Mouse (Mus musculus): ENCODE results near the gene Ino80.

Ino80 gene

GRCm38 (mm10) chr2:119454558-119454957 lies 22.9 kb downstream of the Ino80 start:
- no peak for DNase-seq (ENCODE audit: low spot score)

GRCm38 (mm10) chr2:119436988-119437387 lies 40.5 kb downstream of the Ino80 start:
- DNase-seq (ENCODE audit: low spot score), result no peak

- DNase-seq (ENCODE audit: low spot score), result no peak
Observed at GRCm38 (mm10) chr2:119436467-119436866, 41.0 kb downstream of the Ino80 start.

- DNase-seq (ENCODE audit: low spot score), result no peak
Observed at GRCm38 (mm10) chr2:119413819-119414218, 63.7 kb downstream of the Ino80 start.

- no peak for DNase-seq (ENCODE audit: low spot score)
Observed at GRCm38 (mm10) chr2:119411674-119412073, 65.8 kb downstream of the Ino80 start.

- DNase-seq (ENCODE audit: low spot score), result no peak
Observed at GRCm38 (mm10) chr2:119411016-119411415, 66.5 kb downstream of the Ino80 start.

- DNase-seq (ENCODE audit: low spot score), result no peak
Observed at GRCm38 (mm10) chr2:119408733-119409132, 68.8 kb downstream of the Ino80 start.

GRCm38 (mm10) chr2:119408278-119408677 lies 69.2 kb downstream of the Ino80 start:
- peak; percentile 21 for DNase-seq (ENCODE audit: low spot score)

- DNase-seq (ENCODE audit: low spot score), result no peak
Observed at GRCm38 (mm10) chr2:119399313-119399712, 78.2 kb downstream of the Ino80 start.

GRCm38 (mm10) chr2:119398665-119399064 lies 78.8 kb downstream of the Ino80 start:
- DNase-seq (ENCODE audit: low spot score), result no peak

GRCm38 (mm10) chr2:119398252-119398651 lies 79.2 kb downstream of the Ino80 start:
- no peak for DNase-seq (ENCODE audit: low spot score)

- DNase-seq (ENCODE audit: low spot score), result no peak
Observed at GRCm38 (mm10) chr2:119389992-119390391, 87.5 kb downstream of the Ino80 start.

GRCm38 (mm10) chr2:119388266-119388665 lies 89.2 kb downstream of the Ino80 start:
- no peak for DNase-seq (ENCODE audit: low spot score)

GRCm38 (mm10) chr2:119379455-119379854 lies 98.0 kb downstream of the Ino80 start:
- DNase-seq (ENCODE audit: low spot score), result no peak

GRCm38 (mm10) chr2:119377826-119378225 lies 99.7 kb downstream of the Ino80 start:
- DNase-seq (ENCODE audit: low spot score), result no peak

- no peak for DNase-seq (ENCODE audit: low spot score)
Observed at GRCm38 (mm10) chr2:119377286-119377685, 100.2 kb downstream of the Ino80 start.

- peak; percentile 11 for DNase-seq (ENCODE audit: low spot score)
Observed at GRCm38 (mm10) chr2:119370116-119370515, 107.4 kb downstream of the Ino80 start.

GRCm38 (mm10) chr2:119367346-119367745 lies 110.1 kb downstream of the Ino80 start:
- DNase-seq (ENCODE audit: low spot score), result no peak

- no peak for DNase-seq (ENCODE audit: low spot score)
Observed at GRCm38 (mm10) chr2:119364969-119365368, 112.5 kb downstream of the Ino80 start.

- DNase-seq (ENCODE audit: low spot score), result no peak
Observed at GRCm38 (mm10) chr2:119359721-119360291, 117.7 kb downstream of the Ino80 start.

- no peak for DNase-seq (ENCODE audit: low spot score)
Observed at GRCm38 (mm10) chr2:119358249-119358648, 119.2 kb downstream of the Ino80 start.

GRCm38 (mm10) chr2:119356805-119357204 lies 120.7 kb downstream of the Ino80 start:
- no peak for DNase-seq (ENCODE audit: low spot score)

GRCm38 (mm10) chr2:119356310-119356709 lies 121.2 kb downstream of the Ino80 start:
- no peak for DNase-seq (ENCODE audit: low spot score)

- no peak for DNase-seq (ENCODE audit: low spot score)
Observed at GRCm38 (mm10) chr2:119355651-119356050, 121.8 kb downstream of the Ino80 start.

Measured in ovary, adult 18-20 months (tissue).